Mouse (Mus musculus): ENCODE results near the gene Tpx2. TPM values are rescaled to one million over a fixed set of nuclear protein-coding genes. Genes with fewer than 3 reads are reported as not detected.
A peak's percentile ranks its signal among the peaks of the same experiment; 100 is the strongest.

Tpx2 gene
- total RNA-seq, 2 experiments from 2014 or later, result 1.4 to 1.9 TPM

DNA sequence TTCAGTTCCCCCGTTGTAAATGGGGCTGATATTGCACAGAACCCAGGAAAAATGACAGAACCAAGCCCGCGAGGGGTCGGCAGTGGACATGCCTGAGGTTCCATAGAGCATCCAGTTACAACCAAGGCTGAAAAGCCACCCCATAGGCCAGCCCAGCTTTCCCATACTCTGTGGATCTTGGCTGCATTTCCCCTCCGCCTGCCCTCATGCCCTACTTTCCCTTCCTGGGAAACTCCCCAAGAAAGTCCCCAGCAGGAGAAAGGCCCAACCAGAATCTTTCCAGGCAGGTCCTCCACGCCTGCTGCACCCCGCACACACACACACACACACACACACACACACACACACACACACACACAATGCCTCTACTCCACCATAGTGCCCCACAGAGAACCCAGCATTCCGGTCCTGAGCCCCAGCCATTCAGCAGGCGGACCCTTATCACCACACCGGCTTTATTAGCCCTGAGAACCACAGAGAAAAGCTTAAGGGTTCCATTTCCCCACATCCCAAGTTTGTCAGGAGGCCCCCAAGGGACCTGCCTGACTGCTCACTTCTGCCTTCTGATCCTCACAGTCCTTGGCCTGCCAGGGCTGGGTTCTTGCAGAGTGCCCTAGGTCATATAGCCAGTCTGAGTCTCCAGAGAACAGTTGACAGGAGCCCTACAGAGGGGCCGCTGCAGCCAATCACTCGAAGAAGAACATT is 83.8 kb downstream of the Tpx2 start:
- no peak for DNase-seq
- intact Hi-C loops (cut with DNase I), result loop anchor here (5.0 kb wide), 1 partner anchor 239 kb away; no protein-coding TSS in a partner anchor

DNA sequence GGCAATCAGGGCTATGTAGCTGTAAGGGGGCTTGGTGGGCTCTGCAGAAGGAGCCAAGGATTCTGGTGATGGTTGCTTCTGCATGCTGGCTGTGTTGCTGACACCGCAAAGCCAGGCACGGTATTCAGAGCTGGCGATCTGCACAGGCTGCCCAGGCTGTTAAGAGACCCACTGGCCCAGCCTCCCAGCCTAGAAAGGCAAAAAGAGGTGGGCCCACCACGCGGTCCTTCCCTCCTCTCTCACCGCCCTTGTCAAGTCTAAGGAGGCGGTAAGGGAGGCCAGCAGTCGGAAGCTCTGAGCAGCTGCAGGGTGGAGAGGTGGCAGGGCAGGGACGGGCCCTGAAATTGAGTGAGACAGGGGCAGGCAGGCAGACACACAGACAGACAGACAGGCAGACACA is 85.3 kb downstream of the Tpx2 start, which contains the start of gene Foxs1:
TSS of gene Foxs1 (minus strand) at position 161 of the 400 bp plus-strand sequence.
- intact Hi-C loops (cut with DNase I), result loop anchor here (5.0 kb wide), 1 partner anchor 241 kb away; no protein-coding TSS in a partner anchor
- DNase-seq, result peak in 1 of 2 experiments; percentile 51

DNA sequence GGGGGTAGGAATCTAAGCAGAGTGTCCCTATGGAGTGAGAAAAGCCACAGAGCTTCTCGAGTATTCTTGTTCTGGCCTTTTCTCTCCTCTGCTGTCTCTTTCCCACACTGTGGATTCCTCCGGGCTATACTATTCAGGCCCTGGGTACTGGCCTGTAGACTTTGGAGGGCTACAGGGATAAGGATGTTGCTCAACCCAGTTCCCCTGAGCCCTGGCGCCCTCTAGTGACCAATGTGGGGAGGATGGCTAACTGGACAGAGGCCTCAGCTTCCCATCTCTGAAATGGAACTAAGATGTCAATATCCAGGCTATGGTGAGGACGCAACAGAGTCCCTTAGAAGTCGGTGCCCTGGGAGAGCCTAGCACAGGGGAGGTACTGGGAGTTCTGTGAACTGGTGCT is 85.8 kb downstream of the Tpx2 start:
- peak; percentile 57 to 76 for DNase-seq
- intact Hi-C loops (cut with DNase I), result loop anchor here (5.0 kb wide), 1 partner anchor 241 kb away; no protein-coding TSS in a partner anchor

DNA sequence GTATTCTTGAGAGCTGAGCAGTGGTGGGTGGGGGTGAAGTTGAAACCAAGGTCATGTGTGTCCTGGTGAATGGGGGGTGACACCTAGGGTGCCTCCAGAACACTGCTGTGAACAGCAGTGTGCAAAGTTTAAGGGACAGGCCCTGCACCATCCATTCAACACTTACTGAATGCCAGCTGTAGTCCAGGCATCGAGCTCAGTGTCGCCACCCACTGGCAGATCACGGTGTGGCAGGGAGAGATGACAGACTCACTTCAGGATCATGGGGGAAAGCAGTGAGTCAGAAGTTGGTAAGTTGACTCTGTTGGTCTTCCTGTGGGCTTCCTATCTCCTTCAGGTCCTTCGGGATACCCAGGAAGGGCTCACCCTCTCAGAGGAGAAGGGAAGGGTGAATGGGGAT is 92.1 kb downstream of the Tpx2 start:
- no peak for DNase-seq
- intact Hi-C loops (cut with DNase I), result loop anchor here (2.0 to 5.0 kb wide), 2 partner anchors 57 to 108 kb away; partner anchors contain the start of gene Bcl2l1

DNA sequence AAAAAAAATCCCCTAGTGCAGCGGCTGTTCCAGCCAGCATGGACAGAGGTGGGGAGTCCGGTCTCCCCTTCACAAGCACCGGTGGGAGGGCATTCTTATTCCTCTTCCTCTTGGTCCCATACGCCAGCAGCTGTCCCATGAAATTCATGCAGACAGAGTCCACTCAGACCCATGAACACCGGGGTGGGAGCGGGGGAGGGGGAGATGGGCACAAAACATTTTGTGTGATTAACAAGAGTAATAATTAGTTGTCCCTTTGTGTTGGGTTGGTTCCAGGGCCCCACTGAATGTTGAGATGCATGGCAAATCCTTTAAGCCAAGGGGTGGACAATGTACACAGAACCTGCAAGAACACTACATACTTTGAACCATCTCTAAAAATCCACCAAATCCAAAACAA is 93.3 kb downstream of the Tpx2 start:
- intact Hi-C loops (cut with DNase I), result no loop called here
- no peak for DNase-seq

DNA sequence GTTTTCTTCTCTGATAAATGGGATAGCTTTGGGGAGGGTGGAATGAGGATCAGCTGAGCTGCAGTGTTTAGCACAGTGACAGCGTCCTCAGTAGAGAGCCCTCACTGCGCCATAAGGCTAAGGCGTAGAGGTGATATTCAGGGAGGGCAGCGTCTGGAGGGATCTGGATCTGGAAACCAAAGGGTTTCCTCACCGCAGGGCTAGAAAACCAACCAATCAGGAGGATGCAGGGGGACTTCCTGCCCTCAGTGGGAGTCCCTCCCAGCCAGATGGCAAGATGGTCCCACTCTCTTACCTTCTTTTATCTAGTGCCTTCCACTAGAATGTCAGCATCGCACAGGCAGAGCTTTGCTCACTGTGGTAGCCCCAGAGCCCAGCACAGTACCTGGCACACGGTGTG is 94.0 kb downstream of the Tpx2 start:
- intact Hi-C loops (cut with DNase I), result no loop called here
- DNase-seq, result no peak

DNA sequence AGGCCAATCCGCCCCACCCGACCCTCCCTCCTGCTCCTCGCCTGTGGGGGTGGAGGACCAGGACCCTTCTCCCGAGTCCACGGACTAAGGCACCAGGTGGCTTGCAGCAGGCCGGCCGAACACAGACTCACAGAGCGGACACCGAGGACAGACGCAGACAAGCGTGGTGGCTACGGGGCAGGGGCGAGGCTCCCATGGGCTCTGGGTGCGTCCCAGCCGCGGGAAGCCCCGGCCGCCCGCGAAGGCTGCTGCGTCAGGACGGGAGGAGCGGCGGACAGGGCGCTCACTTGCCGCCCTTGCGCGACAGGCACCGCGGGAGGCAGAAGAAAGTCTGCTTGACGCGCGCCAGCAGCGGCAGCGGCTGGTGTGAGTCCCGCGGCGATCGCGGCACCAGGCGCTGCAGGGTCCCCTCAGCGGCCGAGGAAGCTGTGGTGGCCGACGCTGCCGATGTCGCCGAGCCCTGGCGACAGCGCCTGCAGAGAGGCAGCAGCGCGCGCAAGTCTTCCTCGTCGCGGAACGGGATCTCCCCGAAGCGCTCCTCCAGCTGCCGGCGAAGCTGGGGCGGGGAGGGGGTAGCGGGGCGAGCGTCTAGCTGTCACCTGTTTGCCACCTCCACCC is 95.2 kb downstream of the Tpx2 start:
- intact Hi-C loops (cut with DNase I), result no loop called here
- no peak for DNase-seq

DNA sequence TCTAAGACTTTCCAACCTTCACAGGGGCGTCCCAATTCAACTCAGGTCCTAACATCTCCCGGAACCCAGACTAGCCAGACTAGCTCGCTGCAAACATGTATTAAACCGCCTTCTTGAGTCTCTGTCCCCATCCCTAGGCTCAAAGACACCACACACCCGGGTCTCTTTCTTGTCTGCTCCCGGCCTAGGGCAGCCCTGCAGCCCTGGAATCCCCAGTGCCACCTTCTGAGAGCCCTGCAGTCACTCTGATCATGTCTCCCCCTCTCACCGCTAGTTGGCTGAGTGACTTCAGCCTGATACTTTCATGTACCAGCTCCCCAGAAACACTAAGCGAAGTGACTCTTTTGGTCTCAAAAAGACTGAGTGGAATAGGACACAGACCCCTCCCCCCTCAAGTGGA is 95.8 kb downstream of the Tpx2 start:
- intact Hi-C loops (cut with DNase I), result no loop called here
- no peak for DNase-seq

DNA sequence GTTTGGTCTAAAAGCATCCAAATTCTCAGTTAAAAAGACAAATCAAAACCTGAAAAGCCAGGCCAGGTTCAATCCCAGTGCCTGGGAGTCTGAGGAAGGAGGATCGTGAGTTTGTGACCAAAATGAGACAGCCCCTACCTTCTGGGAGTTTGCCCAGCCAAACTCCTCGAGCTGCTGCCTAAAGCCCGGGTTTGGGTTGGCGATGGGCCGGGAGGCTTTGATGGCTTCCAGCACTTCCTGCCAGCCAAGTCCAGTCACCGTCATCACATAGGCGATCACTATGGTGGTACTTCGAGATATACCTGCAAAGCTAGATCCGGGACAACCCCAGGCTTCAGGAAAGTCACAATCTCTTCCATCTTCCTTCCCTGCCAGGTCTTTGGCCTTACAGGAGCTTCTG is 96.2 kb downstream of the Tpx2 start:
- intact Hi-C loops (cut with DNase I), result no loop called here
- DNase-seq, result no peak

Small RNA genes lying within 50 kb of the gene (microRNA-seq; reads per million reads assigned to microRNA genes)
- 0 reads per million in 2 experiments for gene Mir5622

Other genes with a start within 250 kb of the Tpx2 start
- not detected for gene Defb45, start 248.6 kb upstream of the Tpx2 start, total RNA-seq (2021)
- not detected for gene Defb36, start 243.6 kb upstream of the Tpx2 start, total RNA-seq (2021)
- gene Defb25, start 224.9 kb upstream of the Tpx2 start, total RNA-seq (2021), result not detected
- 1 to 10 TPM; 2.7 to 3.6 TPM for gene Rem1, start 221.0 kb upstream of the Tpx2 start, total RNA-seq (2021)
- 10 to 100 TPM; 30.1 to 35.1 TPM for gene H13, start 178.5 kb upstream of the Tpx2 start, total RNA-seq (2021)
- 10 to 100 TPM in 1 of 2 experiments, 1 to 10 TPM in 1; 9.6 to 12.1 TPM for gene Mcts2, start 160.9 kb upstream of the Tpx2 start, total RNA-seq (2021)
- 10 to 100 TPM; 11.5 to 17.7 TPM for gene Id1, start 111.7 kb upstream of the Tpx2 start, total RNA-seq (2021)
- 1 to 10 TPM; 2.9 TPM for gene Cox4i2, start 93.8 kb upstream of the Tpx2 start, total RNA-seq (2021)
- 10 to 100 TPM; 15.4 to 17.6 TPM for gene Bcl2l1, start 16.2 kb upstream of the Tpx2 start, total RNA-seq (2021)
- 100 to 1,000 TPM; 443 to 553 TPM for gene Mylk2, start 63.4 kb downstream of the Tpx2 start, total RNA-seq (2021)
- 1 to 10 TPM; 1.5 to 2.2 TPM for gene Foxs1, start 85.2 kb downstream of the Tpx2 start, total RNA-seq (2021)
- 1 to 10 TPM in 1 of 2 experiments, under 1 TPM in 1; 0.20 to 1.1 TPM for gene Dusp15, start 103.7 kb downstream of the Tpx2 start, total RNA-seq (2021)
- not detected for gene Ttll9, start 114.5 kb downstream of the Tpx2 start, total RNA-seq (2021)
- gene Pdrg1, start 167.5 kb downstream of the Tpx2 start, total RNA-seq (2021), result 10 to 100 TPM; 69.5 to 74.1 TPM
- not detected for gene Xkr7, start 183.9 kb downstream of the Tpx2 start, total RNA-seq (2021)
- gene Ccm2l, start 218.0 kb downstream of the Tpx2 start, total RNA-seq (2021), result 1 to 10 TPM; 4.3 to 4.5 TPM

Measured in gastrocnemius, postnatal 36 days (tissue).